Mouse (Mus musculus) cortical plate, adult 2 months (tissue): ENCODE data around the gene Gm15737. TPM values are rescaled to one million over a fixed set of nuclear protein-coding genes. Genes with fewer than 3 reads are reported as not detected.

Source experiments
- H3K27ac ChIP-seq: fragments of 200-500 bp; 2 replicates; pipeline ENCODE4 v1.5.1; 2012; ENCODE audit warnings: low read length, control low read depth, inconsistent platforms; ENCODE audit not compliant: insufficient read depth
- H3K4me1 ChIP-seq: fragments of 200-500 bp; 2 replicates; pipeline ENCODE4 v1.6.1; 2011; ENCODE audit warnings: low read length; ENCODE audit not compliant: control insufficient read depth, insufficient read depth
- H3K4me3 ChIP-seq: fragments of 200-500 bp; 2 replicates; pipeline ENCODE4 v1.5.1; 2011; ENCODE audit warnings: mild to moderate bottlenecking, low read length, control low read depth; ENCODE audit not compliant: insufficient read depth
- CTCF ChIP-seq: fragments of 200-500 bp; IDR thresholded peaks from 2 replicates; pipeline ENCODE4 v1.5.1; 2011; ENCODE audit warnings: mild to moderate bottlenecking, control low read depth, low read length; ENCODE audit not compliant: insufficient read depth; ENCODE audit errors: extremely low read depth
- POLR2A ChIP-seq: fragments of 200-500 bp; IDR thresholded peaks from 2 replicates; pipeline ENCODE4 v1.6.1; 2011; ENCODE audit warnings: mild to moderate bottlenecking, low read length, control low read depth; ENCODE audit not compliant: insufficient read depth; ENCODE audit errors: extremely low read depth
- polyA plus RNA-seq: library from polyadenylated mRNA; depleted of rRNA; stranded (reverse); fragments of >200 nt; gene quantifications from 2 replicates; pipeline ENCODE4 v1.2.3, GENCODE M21; 2012

The Gm15737 gene
- polyA plus RNA-seq, 1 experiment, result not detected

DNA sequence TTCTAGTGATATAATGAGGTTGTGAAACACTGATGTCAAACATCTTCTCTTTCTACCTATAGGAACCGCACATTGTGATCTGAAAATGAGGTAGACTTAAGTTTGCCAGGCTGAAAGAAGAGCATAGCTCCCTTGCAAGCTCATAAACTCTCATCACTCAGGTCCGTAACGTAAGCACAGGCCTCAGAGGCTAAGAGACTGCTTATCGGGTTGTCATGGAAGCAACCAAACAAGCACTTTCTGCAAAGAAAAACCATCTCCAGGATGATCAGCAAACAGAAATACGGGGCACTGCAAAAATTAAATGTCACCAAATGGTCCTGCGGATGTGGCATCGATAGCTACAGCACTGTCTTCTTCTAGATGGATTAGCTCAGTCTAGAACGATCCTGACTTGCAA lies 23.3 kb upstream of the Gm15737 start:
- no peak overlapping the region for H3K27ac ChIP-seq
- no peak for TF ChIP-seq POLR2A
- TF ChIP-seq CTCF, result no peak
- H3K4me3 ChIP-seq, result no peak overlapping the region
- no peaks in the 10 kb centered on the region; the same call in 1 of the 2 replicates for H3K4me1 ChIP-seq

DNA sequence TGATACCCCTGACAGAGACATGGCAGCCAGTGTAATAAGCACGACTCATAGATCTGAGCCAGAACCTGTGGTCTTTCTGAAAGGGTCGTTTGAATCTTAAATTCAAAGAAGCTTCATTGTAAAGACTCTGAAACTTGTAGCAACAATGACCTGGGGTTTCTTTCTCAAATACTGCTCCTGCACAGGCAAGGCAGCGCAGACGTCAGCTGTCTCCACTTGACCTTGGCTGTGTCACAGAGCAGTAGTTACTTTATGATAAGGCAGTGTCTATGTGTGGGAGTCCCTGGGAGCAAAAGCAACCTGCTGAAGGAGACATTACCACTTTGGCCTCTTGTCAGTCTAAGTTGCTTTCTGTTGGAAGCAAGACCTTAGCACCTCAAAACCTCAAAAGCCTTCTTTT lies 22.5 kb upstream of the Gm15737 start:
- no peak for TF ChIP-seq CTCF
- TF ChIP-seq POLR2A, result no peak
- Histone ChIP-seq H3K4me1 (no peaks in the 10 kb centered on the region; the same call in 1 of the 2 replicates), H3K4me3 (no peak overlapping the region)

DNA sequence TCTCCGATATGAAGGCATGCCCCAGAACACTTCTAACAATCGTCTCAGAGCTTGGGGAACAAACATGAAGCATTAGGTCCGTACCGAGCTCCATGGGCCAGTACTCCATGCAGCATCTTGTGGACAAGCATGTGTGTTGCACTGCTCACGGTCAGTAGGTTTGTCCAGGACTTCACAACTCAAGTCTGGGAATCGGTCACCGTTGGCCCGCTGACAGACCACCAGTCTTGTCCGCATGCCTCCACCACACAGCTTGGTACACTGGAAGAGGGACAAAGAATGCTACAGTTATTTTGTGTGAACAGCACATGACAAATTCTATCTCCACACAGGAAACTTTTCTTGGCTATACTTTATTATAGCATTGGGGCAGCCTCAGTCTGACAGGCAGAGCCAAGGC lies 19.9 kb upstream of the Gm15737 start:
- TF ChIP-seq POLR2A (no peak), CTCF (no peak)
- Histone ChIP-seq H3K27ac (no peak overlapping the region), H3K4me3 (no peak overlapping the region)

More for the DNA sequence above, 22.5 kb upstream of the Gm15737 start:
- no peak overlapping the region for H3K27ac ChIP-seq

DNA sequence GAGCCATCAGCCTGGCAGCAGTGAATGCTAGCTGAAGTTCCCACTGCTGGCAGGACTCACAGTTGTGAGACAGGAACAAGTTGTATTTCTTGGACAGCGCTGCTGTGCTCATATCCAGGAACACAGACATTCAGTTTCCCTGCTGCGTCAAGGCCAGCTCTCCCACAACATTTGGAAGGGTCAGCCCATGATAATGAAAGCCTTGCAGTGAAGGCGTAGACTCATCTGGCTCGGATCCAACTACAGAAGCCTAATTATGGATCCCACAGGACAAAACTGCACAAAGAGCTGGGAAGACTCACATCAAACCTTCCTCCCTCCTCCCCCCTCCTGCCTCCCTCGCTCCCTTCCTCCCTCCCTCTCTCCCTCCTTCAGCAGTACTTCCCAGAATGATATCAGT lies 18.9 kb upstream of the Gm15737 start:
- no peak for TF ChIP-seq POLR2A
- no peak for TF ChIP-seq CTCF
- Histone ChIP-seq H3K4me3 (no peak overlapping the region), H3K4me1 (no peaks in the 10 kb centered on the region; the same call in 1 of the 2 replicates), H3K27ac (no peak overlapping the region)

More for the DNA sequence above, 19.9 kb upstream of the Gm15737 start:
- no peaks in the 10 kb centered on the region; the same call in 1 of the 2 replicates for H3K4me1 ChIP-seq

DNA sequence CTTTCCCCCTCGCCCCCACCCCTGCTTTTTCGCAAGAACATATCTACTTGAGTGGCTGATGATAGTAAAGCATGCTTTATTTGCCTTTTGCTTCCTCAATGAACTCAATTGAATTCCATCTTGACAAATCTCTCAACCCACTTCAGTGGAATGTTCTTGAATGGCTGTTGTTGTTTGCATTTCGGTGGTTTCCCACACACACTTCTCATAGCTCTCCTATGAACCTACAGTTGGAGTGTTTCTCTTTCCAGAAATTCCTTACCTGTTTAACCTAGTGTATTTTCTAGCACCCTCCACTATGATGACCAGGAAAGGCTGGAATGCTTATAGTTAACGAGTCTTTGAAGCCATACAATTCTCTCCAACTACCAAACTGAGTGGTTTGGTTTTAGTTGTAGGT lies 14.3 kb upstream of the Gm15737 start:
- no peak overlapping the region for H3K27ac ChIP-seq
- TF ChIP-seq POLR2A (no peak), CTCF (no peak)
- H3K4me3 ChIP-seq, result no peak overlapping the region
- H3K4me1 ChIP-seq, result no peaks in the 10 kb centered on the region

DNA sequence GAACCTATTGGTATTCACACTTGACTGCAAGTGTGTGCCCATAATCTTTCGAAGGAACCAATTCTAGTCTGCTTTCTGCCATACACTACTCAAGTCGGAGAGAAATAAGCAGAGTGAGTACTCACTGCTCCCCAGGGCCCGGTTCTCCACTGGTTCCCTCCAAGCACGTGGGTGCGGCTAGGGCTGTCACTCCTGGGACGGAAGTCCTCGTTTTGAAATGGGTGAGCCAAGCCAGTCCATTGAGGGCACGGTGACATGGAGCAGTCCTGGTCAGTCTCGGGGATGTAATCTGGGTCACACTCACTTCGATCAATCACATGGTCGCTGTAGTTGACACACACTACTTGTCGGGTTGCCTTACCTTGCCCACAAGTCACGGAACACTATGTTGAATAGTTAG lies 11.4 kb upstream of the Gm15737 start:
- Histone ChIP-seq H3K27ac (no peak overlapping the region), H3K4me3 (no peak overlapping the region), H3K4me1 (no peaks in the 10 kb centered on the region)
- TF ChIP-seq CTCF (no peak), POLR2A (no peak)

DNA sequence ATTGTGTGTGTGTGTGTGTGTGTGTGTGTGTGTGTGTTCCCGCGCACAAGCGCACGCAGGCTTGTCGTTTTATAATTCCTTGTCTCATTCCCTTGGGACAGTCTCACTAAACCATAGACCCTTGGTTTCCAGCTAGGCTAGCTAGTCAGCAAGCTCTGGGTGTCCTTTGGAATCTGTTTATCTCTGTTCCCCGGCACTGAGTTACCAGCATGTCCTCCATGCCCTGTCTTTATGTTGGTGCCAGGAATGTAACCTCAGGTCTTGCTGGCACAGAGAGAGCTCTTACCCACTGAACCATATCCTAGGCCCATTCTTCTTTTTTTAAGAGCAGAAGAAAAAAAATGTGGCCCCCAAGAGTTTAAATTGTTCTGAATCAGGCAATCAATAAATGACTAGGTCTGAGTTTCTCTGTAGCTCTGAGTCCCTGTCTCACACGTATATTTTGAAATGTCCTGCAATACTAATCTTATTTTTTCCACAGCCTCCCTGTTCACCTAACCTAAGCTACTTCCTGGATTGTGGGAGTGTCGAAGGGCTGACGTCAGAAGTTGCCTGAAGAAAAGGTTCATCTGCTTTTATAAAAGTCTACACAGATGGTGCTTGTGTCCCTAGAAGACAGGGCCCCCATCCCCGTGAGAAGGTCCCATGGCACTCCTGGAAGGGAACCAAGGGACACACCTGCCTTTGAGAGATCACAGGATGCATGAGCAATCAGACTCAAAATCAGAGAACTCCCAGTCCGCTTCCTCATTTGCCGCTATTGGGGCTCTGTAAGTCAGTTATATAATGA lies 10.2 kb upstream of the Gm15737 start:
- TF ChIP-seq POLR2A (no peak), CTCF (no peak)
- no peak overlapping the region for H3K27ac ChIP-seq
- H3K4me1 ChIP-seq, result no peaks in the 10 kb centered on the region

DNA sequence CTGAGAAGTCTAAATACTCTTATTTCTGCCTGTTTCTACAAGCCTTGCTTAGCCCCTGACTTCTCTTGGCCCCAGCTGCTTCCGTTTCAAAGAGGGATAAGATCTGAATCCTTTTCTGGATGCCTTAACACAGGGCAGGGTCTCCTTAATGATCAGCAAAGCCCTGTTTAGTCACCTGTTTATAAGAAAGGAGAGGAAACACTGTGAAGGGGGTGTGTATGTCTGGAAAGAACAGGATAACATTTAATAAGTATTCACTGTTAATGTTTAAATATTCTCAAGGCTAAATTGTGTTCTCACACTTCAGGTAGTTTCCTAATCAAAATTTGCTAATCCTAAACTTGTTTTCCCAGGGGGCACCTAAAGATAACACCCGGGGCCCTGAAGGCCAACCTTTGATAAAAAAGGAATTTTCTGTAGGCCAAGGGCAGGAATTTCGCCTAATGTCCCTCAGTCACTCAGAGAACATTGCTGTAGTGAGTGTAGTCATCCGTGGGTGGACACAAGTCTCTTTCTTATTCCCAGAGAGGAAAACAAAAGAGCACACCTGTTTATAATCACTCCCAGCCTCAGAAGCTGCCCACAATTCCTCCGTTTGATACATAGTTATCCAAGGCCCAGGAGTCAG lies 8.8 kb upstream of the Gm15737 start:
- no peak overlapping the region for H3K27ac ChIP-seq
- H3K4me3 ChIP-seq, result no peak overlapping the region
- TF ChIP-seq POLR2A, result no peak
- TF ChIP-seq CTCF, result no peak
- H3K4me1 ChIP-seq, result no peaks in the 10 kb centered on the region

More for the DNA sequence above, 10.2 kb upstream of the Gm15737 start:
- H3K4me3 ChIP-seq, result no peak overlapping the region

DNA sequence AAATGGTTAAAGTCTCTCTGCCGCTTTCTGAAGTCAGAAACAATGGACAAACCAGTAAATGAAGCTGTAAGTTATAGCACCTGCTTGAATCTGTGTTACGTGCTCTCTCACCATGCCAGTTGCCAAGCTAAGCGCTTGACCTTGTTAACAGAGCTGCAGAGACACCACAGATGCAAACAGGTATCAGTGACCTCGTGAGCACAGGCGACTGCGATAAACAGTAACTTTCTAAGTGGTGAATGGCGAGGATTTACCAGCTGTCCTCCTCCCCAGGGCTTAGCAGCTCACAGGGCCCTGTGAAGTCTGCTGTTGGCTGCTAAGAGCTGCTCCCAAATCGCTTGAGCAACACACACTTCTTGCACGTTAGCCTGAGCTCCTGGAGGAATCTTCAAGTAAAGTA lies 6.6 kb upstream of the Gm15737 start:
- Histone ChIP-seq H3K27ac (no peak overlapping the region), H3K4me1 (no peaks in the 10 kb centered on the region)
- TF ChIP-seq POLR2A, result no peak
- TF ChIP-seq CTCF, result no peak

DNA sequence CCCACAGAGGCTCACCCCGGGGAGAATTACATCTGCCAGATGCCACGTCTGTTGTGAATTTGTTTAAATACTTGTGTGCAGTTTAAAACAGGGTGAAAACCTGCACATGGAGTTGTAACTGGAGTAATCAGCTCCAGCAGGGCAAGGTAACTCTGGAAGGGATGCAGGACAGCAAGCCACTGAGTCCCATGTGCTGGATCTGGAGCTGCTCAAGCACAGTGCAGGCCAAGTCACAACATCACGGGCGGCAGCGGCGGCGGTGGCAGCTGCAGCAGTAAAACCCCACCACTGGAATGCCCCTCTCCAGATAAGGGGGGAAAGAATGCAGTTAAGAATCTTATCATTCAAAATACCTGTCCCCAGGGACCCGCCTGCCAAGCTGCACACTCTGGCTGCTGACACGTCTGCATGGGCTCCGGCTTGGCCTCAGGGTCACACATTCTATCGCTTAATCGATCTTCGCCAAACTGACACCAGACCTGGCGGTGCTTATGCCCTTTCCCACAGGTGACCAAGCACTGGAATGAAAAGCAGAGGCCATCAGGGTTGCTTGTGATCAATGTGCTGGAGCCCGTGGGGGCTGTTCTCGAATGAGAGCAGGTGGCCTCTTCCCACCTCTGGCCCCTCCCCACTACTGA lies 544 bp downstream of the Gm15737 start:
- no peak overlapping the region for H3K4me3 ChIP-seq
- H3K27ac ChIP-seq, result no peak overlapping the region
- H3K4me1 ChIP-seq, result no peaks in the 10 kb centered on the region
- TF ChIP-seq POLR2A, result no peak

More for the DNA sequence above, 6.6 kb upstream of the Gm15737 start:
- no peak overlapping the region for H3K4me3 ChIP-seq
